Mouse (Mus musculus) neural tube, embryonic 11.5 days (tissue): ENCODE data around the gene Rasa3. TPM values are rescaled to one million over a fixed set of nuclear protein-coding genes. Genes with fewer than 3 reads are reported as not detected.

Experiments used
- ATAC-seq: fragments of 200-750 bp; cut with Nextera tagmentation; 2 replicates; pipeline ENCODE4 v1.8.0; 2017; ENCODE audit warnings: moderate number of reproducible peaks, mild to moderate bottlenecking, moderate TSS enrichment, moderate library complexity; ENCODE audit not compliant: insufficient read depth, low FRiP score, low TSS enrichment
- DNase-seq: peaks from one replicate; pipeline ENCODE4 v3.0.0-alpha.2; 2015; ENCODE audit warnings: low spot score
- H3K27ac ChIP-seq: fragments of 300-500 bp; sonication (generic); 2 replicates; pipeline ENCODE4 v1.5.1; 2014; ENCODE audit warnings: low read depth, mild to moderate bottlenecking, low read length
- H3K27me3 ChIP-seq: fragments of 300-500 bp; sonication (generic); 2 replicates; pipeline ENCODE4 v1.6.1; 2014; ENCODE audit warnings: mild to moderate bottlenecking, low read length, mixed read lengths; ENCODE audit not compliant: control insufficient read depth, insufficient read depth
- H3K36me3 ChIP-seq: fragments of 300-500 bp; sonication (generic); 2 replicates; pipeline ENCODE4 v1.6.1; 2014; ENCODE audit warnings: mild to moderate bottlenecking, low read length, moderate library complexity, mixed read lengths; ENCODE audit not compliant: control insufficient read depth, insufficient read depth
- H3K4me1 ChIP-seq: fragments of 300-500 bp; sonication (generic); 2 replicates; pipeline ENCODE4 v1.6.1; 2014; ENCODE audit warnings: low read length, mixed read lengths; ENCODE audit not compliant: control insufficient read depth, insufficient read depth
- H3K4me2 ChIP-seq: fragments of 300-500 bp; sonication (generic); 2 replicates; pipeline ENCODE4 v1.6.1; 2014; ENCODE audit warnings: low read depth, mild to moderate bottlenecking, moderate library complexity
- H3K4me3 ChIP-seq: fragments of 300-500 bp; sonication (generic); 2 replicates; pipeline ENCODE4 v1.5.1; 2014; ENCODE audit warnings: low read depth, low read length
- H3K9ac ChIP-seq: fragments of 300-500 bp; sonication (generic); 2 replicates; pipeline ENCODE4 v1.6.1; 2014; ENCODE audit warnings: mild to moderate bottlenecking, low read length
- H3K9me3 ChIP-seq: fragments of 300-500 bp; sonication (generic); 2 replicates; pipeline ENCODE4 v1.6.1; 2016; ENCODE audit warnings: low read length; ENCODE audit not compliant: control insufficient read depth
- WGBS: fragments of 180-500 bp; shearing (Covaris S2); extraction: QIAGEN DNeasy Blood & Tissue Kit; methylation state at CpG from one replicate; pipeline ENCODE4 v1.1.7; 2014; 5-methylcytosine and 5-hydroxymethylcytosine counted together
- polyA plus RNA-seq: library from polyadenylated mRNA; unstranded; fragments of >200 nt; fragmentation: Nextera tagmentation; extraction: Ambion mirVana; gene quantifications from 2 replicates; pipeline ENCODE4 v1.2.1, GENCODE M21; 2014

The Rasa3 gene
- polyA plus RNA-seq, 1 experiment from 2014 or later, result 31.3 TPM

- no peaks in the 10 kb centered on the region for H3K9me3 ChIP-seq
- peak; percentile 41 for DNase-seq
- no peak for ATAC-seq
- under 1% methylated on average over 12 of the region's 12 CpGs for WGBS
- H3K4me3 ChIP-seq, result peak overlapping the region; percentile 74
- H3K27me3 ChIP-seq, result no peaks in the 10 kb centered on the region; the same call in 1 of the 2 replicates
- peak overlapping the region; percentile 94 for H3K4me2 ChIP-seq
- H3K9ac ChIP-seq, result peak overlapping the region; percentile 67
- H3K36me3 ChIP-seq, result no peaks in the 10 kb centered on the region
- H3K27ac ChIP-seq, result no peak overlapping the region
- H3K4me1 ChIP-seq, result peaks cover 7% of the 10 kb centered on the region
Observed at GRCm38 (mm10) chr8:13676302-13676700, 1.1 kb downstream of the Rasa3 start.

- H3K27me3 ChIP-seq, result no peaks in the 10 kb centered on the region; the same call in 1 of the 2 replicates
- no peaks in the 10 kb centered on the region for H3K36me3 ChIP-seq
- 46% methylated on average over 8 of the region's 8 CpGs for WGBS
- H3K9ac ChIP-seq, result peak overlapping the region; percentile 67
- H3K4me2 ChIP-seq, result peak overlapping the region; percentile 94
- peak overlapping the region; percentile 74 for H3K4me3 ChIP-seq
- no peak for ATAC-seq
- H3K9me3 ChIP-seq, result no peaks in the 10 kb centered on the region
- no peak overlapping the region for H3K27ac ChIP-seq
- no peak for DNase-seq
- peaks cover 7% of the 10 kb centered on the region for H3K4me1 ChIP-seq
Observed at GRCm38 (mm10) chr8:13675524-13675923, 1.9 kb downstream of the Rasa3 start.

- no peak overlapping the region for H3K9ac ChIP-seq
Observed at GRCm38 (mm10) chr8:13675121-13675520, 2.3 kb downstream of the Rasa3 start.

GRCm38 (mm10) chr8:13674294-13675010, 3.0 kb downstream of the Rasa3 start:
- WGBS, result 62% methylated on average over 12 of the region's 12 CpGs
- Histone ChIP-seq H3K4me3 (no peak overlapping the region), H3K27ac (no peak overlapping the region), H3K9me3 (no peaks in the 10 kb centered on the region), H3K27me3 (no peaks in the 10 kb centered on the region; the same call in 1 of the 2 replicates), H3K36me3 (no peaks in the 10 kb centered on the region), H3K9ac (no peak overlapping the region), H3K4me1 (peaks cover 7% of the 10 kb centered on the region), H3K4me2 (no peak overlapping the region)
- ATAC-seq (no peak), DNase-seq (no peak)

More at GRCm38 (mm10) chr8:13675121-13675520, 2.3 kb downstream of the Rasa3 start:
- 79% methylated on average over 4 of the region's 4 CpGs for WGBS
- DNase-seq (no peak), ATAC-seq (no peak)
- Histone ChIP-seq H3K27ac (no peak overlapping the region), H3K36me3 (no peaks in the 10 kb centered on the region), H3K9me3 (no peaks in the 10 kb centered on the region), H3K4me2 (peak overlapping the region; percentile 94; the same call in 1 of the 2 replicates), H3K27me3 (no peaks in the 10 kb centered on the region; the same call in 1 of the 2 replicates), H3K4me1 (peaks cover 7% of the 10 kb centered on the region), H3K4me3 (no peak overlapping the region; the same call in 1 of the 2 replicates)

GRCm38 (mm10) chr8:13673215-13673614, 4.2 kb downstream of the Rasa3 start:
- H3K9me3 ChIP-seq, result no peaks in the 10 kb centered on the region
- H3K27me3 ChIP-seq, result no peaks in the 10 kb centered on the region
- DNase-seq, result no peak
- 73% methylated on average over 4 of the region's 4 CpGs for WGBS
- H3K4me2 ChIP-seq, result no peak overlapping the region
- H3K36me3 ChIP-seq, result no peaks in the 10 kb centered on the region
- no peak for ATAC-seq
- no peak overlapping the region for H3K27ac ChIP-seq
- H3K4me1 ChIP-seq, result peaks cover 7% of the 10 kb centered on the region
- H3K4me3 ChIP-seq, result no peak overlapping the region
- no peak overlapping the region for H3K9ac ChIP-seq

GRCm38 (mm10) chr8:13671246-13672003, 6.0 kb downstream of the Rasa3 start:
- Histone ChIP-seq H3K27me3 (no peaks in the 10 kb centered on the region), H3K4me2 (no peak overlapping the region), H3K4me1 (peaks cover 4% of the 10 kb centered on the region), H3K27ac (no peak overlapping the region), H3K9ac (no peak overlapping the region), H3K36me3 (no peaks in the 10 kb centered on the region), H3K4me3 (no peak overlapping the region), H3K9me3 (no peaks in the 10 kb centered on the region)
- DNase-seq (no peak), ATAC-seq (no peak)
- 92% methylated on average over 10 of the region's 10 CpGs for WGBS

GRCm38 (mm10) chr8:13670011-13670471, 7.4 kb downstream of the Rasa3 start:
- no peak overlapping the region for H3K9ac ChIP-seq
- no peaks in the 10 kb centered on the region for H3K27me3 ChIP-seq
- 85% methylated on average over 17 of the region's 17 CpGs for WGBS
- H3K4me1 ChIP-seq, result peaks cover 4% of the 10 kb centered on the region; the same call in 1 of the 2 replicates
- no peak overlapping the region for H3K4me3 ChIP-seq
- H3K27ac ChIP-seq, result no peak overlapping the region
- ATAC-seq (no peak), DNase-seq (no peak)
- H3K4me2 ChIP-seq, result no peak overlapping the region
- H3K9me3 ChIP-seq, result no peaks in the 10 kb centered on the region
- no peaks in the 10 kb centered on the region for H3K36me3 ChIP-seq

- DNase-seq, result peak; percentile 56
- no peaks in the 10 kb centered on the region for H3K9me3 ChIP-seq
- H3K36me3 ChIP-seq, result no peaks in the 10 kb centered on the region
- H3K27ac ChIP-seq, result no peak overlapping the region; the same call in 1 of the 2 replicates
- H3K4me3 ChIP-seq, result no peak overlapping the region
- H3K4me2 ChIP-seq, result no peak overlapping the region
- H3K4me1 ChIP-seq, result no peaks in the 10 kb centered on the region; the same call in 1 of the 2 replicates
- WGBS, result 54% methylated on average over 10 of the region's 10 CpGs
- ATAC-seq, result no peak
- H3K9ac ChIP-seq, result no peak overlapping the region
- H3K27me3 ChIP-seq, result no peaks in the 10 kb centered on the region
Observed at GRCm38 (mm10) chr8:13668367-13668766, 9.0 kb downstream of the Rasa3 start.
